Mouse (Mus musculus) cerebellum, adult 2 months (tissue): ENCODE data around the gene Nudt4.

Experiments used
- CTCF ChIP-seq: fragments of 200-500 bp; IDR thresholded peaks from 2 replicates; pipeline ENCODE4 v1.5.1; 2011; ENCODE audit warnings: low read depth, mild to moderate bottlenecking, control low read depth, low read length, moderate library complexity, borderline replicate concordance; ENCODE audit not compliant: insufficient read depth
- POLR2A ChIP-seq: fragments of 200-500 bp; IDR thresholded peaks from 2 replicates; pipeline ENCODE4 v1.6.1; 2011; ENCODE audit warnings: low read length, control low read depth, borderline replicate concordance; ENCODE audit not compliant: insufficient read depth

DNA sequence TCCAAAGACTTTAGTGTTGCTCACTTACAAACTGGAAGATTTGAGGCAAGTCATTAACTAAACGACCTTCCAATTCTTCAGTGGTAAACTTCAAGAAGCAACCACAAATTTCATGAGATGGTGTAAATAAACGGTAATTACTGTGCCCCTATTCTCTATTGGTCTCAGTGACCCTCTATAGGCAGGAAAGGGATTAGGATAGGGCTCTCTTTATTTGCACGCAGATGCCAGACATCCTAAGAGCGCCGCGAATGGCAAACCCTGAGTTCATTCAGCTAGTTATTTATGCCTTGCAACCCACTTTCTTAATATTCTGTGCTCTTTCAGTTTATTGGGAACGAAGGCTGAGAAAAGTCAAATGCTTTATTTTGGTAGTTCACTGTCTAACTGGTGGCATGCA is 62.9 kb downstream of the Nudt4 start:
- TF ChIP-seq POLR2A (no peak), CTCF (no peak)
